In genomic region chr11:110167459-110168251, GRCm38 (mm10) we compare ENCODE assay signal across 7 mouse cellular contexts. TPM values are rescaled to one million over a fixed set of nuclear protein-coding genes. Genes with fewer than 3 reads are reported as not detected.
A peak's percentile ranks its signal among the peaks of the same experiment; 100 is the strongest.
DNase-seq lines count a peak whose midpoint lies in the region; ATAC-seq and TF ChIP-seq lines count a peak whose summit lies in the region.

TSS of gene Abca9 (minus strand) at chr11:110168196.

- no peak for TF ChIP-seq POLR2A in cortical plate, adult 2 months (IDR thresholded peaks at IDR 0.05; ENCODE audit: extremely low read depth, insufficient read depth, low read length)

- no peak for TF ChIP-seq CTCF in cortical plate, adult 2 months (IDR thresholded peaks at IDR 0.05; ENCODE audit: extremely low read depth, insufficient read depth, low read length)

- H3K36me3 ChIP-seq in heart, embryonic 12.5 days: no peaks in the 10 kb centered on the region

- no peaks in the 10 kb centered on the region for H3K4me1 ChIP-seq in cortical plate, adult 2 months (ENCODE audit: control insufficient read depth, insufficient read depth, low read length)
- 0 out of 2 replicates have a peak, but pooled peaks cover 9% of the 10 kb centered on the region for H3K4me1 ChIP-seq in heart, embryonic 12.5 days (replicated peaks)

- WGBS in heart, embryonic 12.5 days: 27% methylated on average over 12 of the region's 12 CpGs

- no peaks in the 10 kb centered on the region for H3K9me3 ChIP-seq in heart, embryonic 12.5 days (replicated peaks)

- no peaks in the 10 kb centered on the region for H3K27me3 ChIP-seq in heart, embryonic 12.5 days (replicated peaks)

- peak within 1 kb of the TSS; percentile 1; the same call in 1 of the 2 replicates for H3K4me3 ChIP-seq in cortical plate, adult 2 months (ENCODE audit: insufficient read depth, low read length)
- peak within 1 kb of the TSS; percentile 21; the same call in 1 of the 2 replicates for H3K4me3 ChIP-seq in heart, embryonic 12.5 days

- DNase-seq in 3134 (ENCODE audit: extremely low read depth, insufficient read length, low spot score) (peak; percentile 14), 3T3-L1 (ENCODE audit: low read depth, low spot score) (peak; percentile 57)
- DNase-seq in layer of hippocampus, postnatal 10 days (ENCODE audit: low spot score in 2 of 2): peak; percentile 14 to 20
- peak; percentile 29 for DNase-seq in neural tube, embryonic 10.5 days (ENCODE audit: extremely low spot score, low spot score)
- DNase-seq in T-cell, adult 2 months (ENCODE audit: low spot score): no peak

- no peak within 1 kb of the TSS for H3K27ac ChIP-seq in cortical plate, adult 2 months (ENCODE audit: insufficient read depth, low read length)
- H3K27ac ChIP-seq in heart, embryonic 12.5 days (ENCODE audit: poor library complexity, severe bottlenecking): peak within 1 kb of the TSS; percentile 60; the same call in 1 of the 2 replicates

- no peak within 1 kb of the TSS for H3K9ac ChIP-seq in heart, embryonic 12.5 days

- no peak for ATAC-seq in heart, embryonic 12.5 days (ENCODE audit: insufficient number of reproducible peaks, low FRiP score)

- peak within 1 kb of the TSS; percentile 44 for H3K4me2 ChIP-seq in heart, embryonic 12.5 days

RNA-seq across cellular contexts. Expression of gene Abca9, which starts in this region (rescaled TPM):
- polyA plus RNA-seq in cortical plate, adult 2 months (2012; rRNA removed): 3.1 and 3.4 TPM in 2 replicates
- 1.7 TPM in 2 replicates for polyA plus RNA-seq in heart, embryonic 12.5 days (2016; fragmentation: Nextera tagmentation; extraction: Ambion mirVana)
- total RNA-seq in layer of hippocampus, postnatal 10 days (2021): 1 to 10 TPM; 7.1 to 7.6 TPM
